Mouse (Mus musculus): ENCODE data around the gene Rhox4f. TPM values are rescaled to one million over a fixed set of nuclear protein-coding genes. Genes with fewer than 3 reads are reported as not detected.

Gene Rhox4f
- not detected in 2 replicates for polyA plus RNA-seq (2015; fragmentation: Nextera tagmentation; extraction: Ambion mirVana)

DNA sequence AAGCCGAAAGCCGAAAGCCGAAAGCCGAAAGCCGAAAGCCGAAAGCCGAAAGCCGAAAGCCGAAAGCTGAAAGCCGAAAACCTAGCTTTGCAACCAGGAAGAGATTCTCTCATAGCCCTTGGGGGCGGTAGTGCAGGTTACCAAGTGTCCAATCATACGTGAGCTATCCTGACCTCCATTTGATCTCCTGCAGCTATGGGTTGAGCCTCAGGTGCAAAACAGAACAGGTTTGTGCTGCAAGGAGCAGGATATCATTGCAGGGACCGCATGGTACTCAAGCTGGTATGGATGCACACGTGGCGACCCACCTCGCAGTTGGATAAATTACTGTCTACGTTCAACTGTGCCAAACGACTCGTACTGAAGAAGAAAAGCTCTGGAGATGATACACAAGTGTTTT lies at the start of gene Rhox4f:
Gene Rhox4f, minus strand, starts transcription at position 101 of the 400 bp plus-strand sequence.

GRCm38 (mm10) chrX:37651227-37651626 lies 43.7 kb upstream of the Rhox4f start, which contains the start of gene Rhox4g:
TSS of gene Rhox4g (minus strand) at chrX:37651327.

DNA sequence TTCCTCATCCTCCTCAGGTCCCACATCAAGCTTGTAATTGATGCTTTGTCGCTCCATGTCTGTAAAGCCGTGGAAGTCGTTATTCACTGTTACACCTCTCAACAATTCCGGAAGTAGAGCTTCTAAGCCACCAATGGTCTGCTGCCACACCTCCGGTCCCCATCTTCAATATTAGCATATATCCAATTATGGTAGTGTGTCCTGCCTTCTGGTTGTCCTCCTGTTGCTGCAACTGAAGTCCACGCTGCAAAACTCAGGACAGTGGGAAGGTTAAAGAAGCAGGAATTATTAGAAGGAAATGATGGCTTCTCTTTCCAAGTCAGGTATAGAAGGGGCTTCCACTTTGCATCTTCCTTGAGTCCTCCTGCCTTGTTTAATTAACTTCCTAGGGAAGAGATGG lies 35.9 kb upstream of the Rhox4f start, which contains the start of gene Rhox2g:
Gene Rhox2g, minus strand, starts transcription at position 101 of the 400 bp plus-strand sequence.

GRCm38 (mm10) chrX:37628512-37628911 lies 21.0 kb upstream of the Rhox4f start, which contains the start of gene Rhox3g:
TSS of gene Rhox3g (minus strand) at chrX:37628612.

DNA sequence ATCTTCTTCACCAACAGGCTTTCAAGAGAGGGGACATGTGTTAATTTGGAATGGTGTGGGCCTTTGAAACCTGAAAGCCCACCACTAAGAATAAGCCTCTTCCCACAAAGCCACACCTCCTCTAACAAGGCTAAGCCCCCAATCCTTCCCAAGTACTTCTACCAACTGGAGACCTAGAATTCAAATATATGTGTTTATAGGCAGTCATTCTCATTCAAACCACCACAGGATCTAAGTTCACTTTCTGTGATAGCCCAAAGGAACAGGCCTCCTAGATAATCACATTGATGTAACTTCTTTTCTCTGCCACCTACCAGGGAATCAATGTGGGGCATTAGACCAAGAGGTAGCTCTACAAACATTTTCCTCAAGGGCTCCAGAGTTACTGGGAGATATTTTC lies 26.8 kb downstream of the Rhox4f start, which contains the start of gene Rhox3f:
Gene Rhox3f, plus strand, starts transcription at position 301 of the 400 bp plus-strand sequence.

GRCm38 (mm10) chrX:37571105-37571504 lies 36.4 kb downstream of the Rhox4f start, which contains the start of gene Rhox2f:
TSS of gene Rhox2f (plus strand) at chrX:37571405.

DNA sequence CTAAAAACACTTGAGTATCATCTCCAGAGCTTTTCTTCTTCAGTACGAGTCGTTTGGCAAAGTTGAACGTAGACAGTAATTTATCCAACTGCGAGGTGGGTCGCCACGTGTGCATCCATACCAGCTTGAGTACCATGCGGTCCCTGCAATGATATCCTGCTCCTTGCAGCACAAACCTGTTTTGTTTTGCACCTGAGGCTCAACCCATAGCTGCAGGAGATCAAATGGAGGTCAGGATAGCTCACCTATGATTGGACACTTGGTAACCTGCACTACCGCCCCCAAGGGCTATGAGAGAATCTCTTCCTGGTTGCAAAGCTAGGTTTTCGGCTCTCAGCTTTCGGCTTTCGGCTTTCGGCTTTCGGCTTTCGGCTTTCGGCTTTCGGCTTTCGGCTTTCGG lies 50.4 kb downstream of the Rhox4f start, which contains the start of gene Rhox4e:
Gene Rhox4e, plus strand, starts transcription at position 301 of the 400 bp plus-strand sequence.

Other genes starting within 250 kb of the Rhox4f start
- not detected in 2 replicates for gene Rhox3a2, start 227.7 kb downstream of the Rhox4f start, polyA plus RNA-seq (2015; fragmentation: Nextera tagmentation; extraction: Ambion mirVana)
- gene Rhox4a2, start 216.9 kb downstream of the Rhox4f start, polyA plus RNA-seq (2015; fragmentation: Nextera tagmentation; extraction: Ambion mirVana) = not detected in 2 replicates
- not detected in 2 replicates for gene Rhox2b, start 195.6 kb downstream of the Rhox4f start, polyA plus RNA-seq (2015; fragmentation: Nextera tagmentation; extraction: Ambion mirVana)
- gene Rhox4b, start 175.2 kb downstream of the Rhox4f start, polyA plus RNA-seq (2015; fragmentation: Nextera tagmentation; extraction: Ambion mirVana) = not detected in 2 replicates
- not detected in 2 replicates for gene Rhox2c, start 154.0 kb downstream of the Rhox4f start, polyA plus RNA-seq (2015; fragmentation: Nextera tagmentation; extraction: Ambion mirVana)
- gene Rhox3c, start 149.1 kb downstream of the Rhox4f start, polyA plus RNA-seq (2015; fragmentation: Nextera tagmentation; extraction: Ambion mirVana) = not detected in 2 replicates
- not detected in 2 replicates for gene Rhox4c, start 127.4 kb downstream of the Rhox4f start, polyA plus RNA-seq (2015; fragmentation: Nextera tagmentation; extraction: Ambion mirVana)
- gene Rhox2d, start 114.3 kb downstream of the Rhox4f start, polyA plus RNA-seq (2015; fragmentation: Nextera tagmentation; extraction: Ambion mirVana) = not detected in 2 replicates
- gene Rhox4d, start 93.3 kb downstream of the Rhox4f start, polyA plus RNA-seq (2015; fragmentation: Nextera tagmentation; extraction: Ambion mirVana) = not detected in 2 replicates
- gene Rhox2e, start 77.3 kb downstream of the Rhox4f start, polyA plus RNA-seq (2015; fragmentation: Nextera tagmentation; extraction: Ambion mirVana) = not detected in 2 replicates
- not detected in 2 replicates for gene Rhox3e, start 65.7 kb downstream of the Rhox4f start, polyA plus RNA-seq (2015; fragmentation: Nextera tagmentation; extraction: Ambion mirVana)
- not detected in 2 replicates for gene Rhox4e, start 50.3 kb downstream of the Rhox4f start, polyA plus RNA-seq (2015; fragmentation: Nextera tagmentation; extraction: Ambion mirVana)
- gene Rhox2f, start 36.3 kb downstream of the Rhox4f start, polyA plus RNA-seq (2015; fragmentation: Nextera tagmentation; extraction: Ambion mirVana) = not detected in 2 replicates
- gene Rhox3f, start 26.7 kb downstream of the Rhox4f start, polyA plus RNA-seq (2015; fragmentation: Nextera tagmentation; extraction: Ambion mirVana) = not detected in 2 replicates
- gene Rhox3g, start 20.9 kb upstream of the Rhox4f start, polyA plus RNA-seq (2015; fragmentation: Nextera tagmentation; extraction: Ambion mirVana) = not detected in 2 replicates
- gene Rhox2g, start 35.8 kb upstream of the Rhox4f start, polyA plus RNA-seq (2015; fragmentation: Nextera tagmentation; extraction: Ambion mirVana) = not detected in 2 replicates
- not detected in 2 replicates for gene Rhox4g, start 43.6 kb upstream of the Rhox4f start, polyA plus RNA-seq (2015; fragmentation: Nextera tagmentation; extraction: Ambion mirVana)
- not detected in 2 replicates for gene Rhox3h, start 61.1 kb upstream of the Rhox4f start, polyA plus RNA-seq (2015; fragmentation: Nextera tagmentation; extraction: Ambion mirVana)
- not detected in 2 replicates for gene Rhox2h, start 65.6 kb upstream of the Rhox4f start, polyA plus RNA-seq (2015; fragmentation: Nextera tagmentation; extraction: Ambion mirVana)
- gene Rhox5, start 197.1 kb upstream of the Rhox4f start, polyA plus RNA-seq (2015; fragmentation: Nextera tagmentation; extraction: Ambion mirVana) = 54.8 and 61.1 TPM in 2 replicates
- gene Rhox6, start 219.2 kb upstream of the Rhox4f start, polyA plus RNA-seq (2015; fragmentation: Nextera tagmentation; extraction: Ambion mirVana) = 0.12 TPM in 1 of 2 replicates, not detected in the other
- gene Rhox7a, start 224.0 kb upstream of the Rhox4f start, polyA plus RNA-seq (2015; fragmentation: Nextera tagmentation; extraction: Ambion mirVana) = 1.4 and 1.9 TPM in 2 replicates

All from urinary bladder, postnatal 0 days (tissue).